Mouse (Mus musculus) liver, embryonic 13.5 days (tissue): ENCODE data around the gene Tmem240. TPM values are rescaled to one million over a fixed set of nuclear protein-coding genes. Genes with fewer than 3 reads are reported as not detected.

ENCODE experiments used
- ATAC-seq: fragments of 200-750 bp; cut with Nextera tagmentation; 2 replicates; pipeline ENCODE4 v1.8.0; 2017; ENCODE audit warnings: low read depth, mild to moderate bottlenecking, moderate number of reproducible peaks, moderate library complexity
- DNase-seq: peaks from one replicate; pipeline ENCODE4 v3.0.0; 2022
- H3K27ac ChIP-seq: fragments of 300-500 bp; sonication (generic); 2 replicates; pipeline ENCODE4 v1.5.1; 2015; ENCODE audit warnings: moderate library complexity, mild to moderate bottlenecking, inconsistent platforms
- H3K27me3 ChIP-seq: fragments of 300-500 bp; sonication (generic); 2 replicates; pipeline ENCODE4 v1.6.1; 2015; ENCODE audit warnings: mild to moderate bottlenecking, inconsistent platforms
- H3K36me3 ChIP-seq: fragments of 300-500 bp; sonication (generic); 2 replicates; pipeline ENCODE4 v1.6.1; 2015; ENCODE audit warnings: mild to moderate bottlenecking, inconsistent platforms
- H3K4me1 ChIP-seq: fragments of 300-500 bp; sonication (generic); replicated peaks from 2 replicates; pipeline ENCODE4 v1.6.1; 2015; ENCODE audit warnings: inconsistent platforms
- H3K4me2 ChIP-seq: fragments of 300-500 bp; sonication (generic); 2 replicates; pipeline ENCODE4 v1.6.1; 2015; ENCODE audit warnings: inconsistent platforms, mild to moderate bottlenecking, moderate library complexity
- H3K4me3 ChIP-seq: fragments of 300-500 bp; sonication (generic); replicated peaks from 2 replicates; pipeline ENCODE4 v1.5.1; 2015; ENCODE audit warnings: mild to moderate bottlenecking, inconsistent platforms
- H3K9ac ChIP-seq: fragments of 300-500 bp; sonication (generic); 2 replicates; pipeline ENCODE4 v1.6.1; 2015; ENCODE audit warnings: mild to moderate bottlenecking, inconsistent platforms
- H3K9me3 ChIP-seq: fragments of 300-500 bp; sonication (generic); replicated peaks from 2 replicates; pipeline ENCODE4 v1.6.1; 2016; ENCODE audit warnings: inconsistent platforms
- WGBS: fragments of 180-500 bp; shearing (Covaris S2); methylation state at CpG from one replicate; pipeline ENCODE4 v1.1.7; 2015; ENCODE audit not compliant: insufficient replicate concordance; 5-methylcytosine and 5-hydroxymethylcytosine counted together
- polyA plus RNA-seq: library from polyadenylated mRNA; unstranded; fragments of >200 nt; fragmentation: Nextera tagmentation; extraction: Ambion mirVana; gene quantifications from 2 replicates; pipeline ENCODE4 v1.2.1, GENCODE M21; 2015

The Tmem240 gene
- polyA plus RNA-seq, 1 experiment from 2014 or later, result 0.18 TPM

DNA sequence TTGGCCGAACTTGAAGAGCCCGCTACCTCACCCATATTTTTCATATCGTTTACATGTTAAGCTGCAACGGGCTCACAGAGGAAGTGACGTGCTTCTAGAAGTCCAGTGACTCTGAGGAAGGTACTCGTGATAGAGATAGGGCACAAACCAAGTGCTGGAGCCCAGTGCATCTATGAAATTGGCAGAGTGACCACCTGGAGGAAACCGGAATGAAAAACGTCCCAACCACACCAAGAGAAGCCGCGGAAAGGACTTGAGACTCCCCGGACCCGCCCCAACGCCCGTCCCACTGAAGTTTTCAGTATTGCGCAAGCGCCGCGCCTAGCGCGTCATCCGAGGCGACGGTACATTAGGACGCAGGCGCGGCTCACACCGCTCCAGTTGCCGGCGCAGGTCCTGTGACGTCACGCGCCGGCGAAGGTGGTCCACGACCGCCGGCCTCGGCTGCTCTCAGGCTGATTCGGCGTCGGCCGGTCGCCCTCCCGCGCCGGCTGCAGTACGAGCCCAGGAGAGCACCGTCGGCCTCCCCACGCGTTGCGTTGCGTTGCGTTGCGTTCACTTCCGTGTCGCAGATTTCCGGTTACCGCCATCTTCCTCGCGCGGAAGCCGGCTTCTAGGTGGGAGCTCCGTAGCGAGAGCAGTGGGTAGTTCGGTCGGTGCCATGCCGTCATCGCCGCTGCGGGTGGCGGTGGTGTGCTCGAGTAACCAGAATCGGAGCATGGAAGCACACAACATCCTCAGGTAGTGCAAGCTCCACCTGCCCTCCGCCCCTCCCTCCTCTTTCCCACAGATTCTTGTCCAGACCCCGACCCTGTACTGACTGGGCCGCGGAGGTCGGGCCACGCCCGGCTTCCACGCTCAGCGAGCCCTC is 29.6 kb upstream of the Tmem240 start, which contains the start of gene Ssu72:
Ssu72 (plus strand) TSS at position 80 of the 871 bp plus-strand sequence.
- Histone ChIP-seq H3K9ac (peak within 1 kb of the TSS; percentile 96), H3K4me1 (peaks cover 45% of the 10 kb centered on the region), H3K27ac (peak within 1 kb of the TSS; percentile 91), H3K4me2 (peak within 1 kb of the TSS; percentile 77), H3K4me3 (peak within 1 kb of the TSS; percentile 98), H3K27me3 (no peaks in the 10 kb centered on the region), H3K36me3 (peaks cover 7% of the 10 kb centered on the region; the same call in 1 of the 2 replicates), H3K9me3 (no peaks in the 10 kb centered on the region)
- ATAC-seq (peak; percentile 92), DNase-seq (peak; percentile 90)
- under 1% methylated on average over 82 of the region's 83 CpGs for WGBS

GRCm38 (mm10) chr4:155705592-155705929 is 29.0 kb upstream of the Tmem240 start:
- H3K27me3 ChIP-seq, result no peaks in the 10 kb centered on the region
- H3K9ac ChIP-seq, result peak overlapping the region; percentile 96
- peaks cover 7% of the 10 kb centered on the region; the same call in 1 of the 2 replicates for H3K36me3 ChIP-seq
- H3K9me3 ChIP-seq, result no peaks in the 10 kb centered on the region
- WGBS, result under 1% methylated on average over 19 of the region's 19 CpGs
- H3K4me1 ChIP-seq, result peaks cover 51% of the 10 kb centered on the region
- H3K4me2 ChIP-seq, result peak overlapping the region; percentile 77
- ATAC-seq (peak; percentile 23; the same call in 1 of the 2 replicates), DNase-seq (no peak)
- peak overlapping the region; percentile 98 for H3K4me3 ChIP-seq
- peak overlapping the region; percentile 91 for H3K27ac ChIP-seq

DNA sequence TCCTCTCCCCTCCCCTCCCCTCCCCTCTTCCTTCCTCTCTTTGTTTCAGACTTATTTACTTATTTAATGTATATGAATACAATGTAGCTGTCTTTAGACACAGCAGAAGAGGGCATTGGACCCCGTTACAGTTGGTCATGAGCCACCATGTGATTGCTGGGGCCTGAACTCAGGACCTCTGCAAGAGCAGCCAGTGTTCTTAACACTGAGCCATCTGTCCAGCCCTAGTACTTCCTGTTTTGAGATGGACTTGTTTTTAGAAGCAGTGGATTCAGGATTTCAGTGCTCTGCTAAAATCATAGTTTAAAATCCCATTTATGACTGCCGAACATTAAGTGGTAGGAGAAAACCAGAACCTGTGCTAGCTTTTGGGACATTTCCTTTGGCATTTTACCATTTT is 26.0 kb upstream of the Tmem240 start:
- 70% methylated on average over 2 of the region's 2 CpGs for WGBS
- no peak overlapping the region; the same call in 1 of the 2 replicates for H3K27ac ChIP-seq
- H3K9ac ChIP-seq, result no peak overlapping the region
- no peaks in the 10 kb centered on the region for H3K9me3 ChIP-seq
- peaks cover 59% of the 10 kb centered on the region for H3K4me1 ChIP-seq
- ATAC-seq (no peak), DNase-seq (no peak)
- no peak overlapping the region for H3K4me3 ChIP-seq
- no peaks in the 10 kb centered on the region for H3K27me3 ChIP-seq
- H3K4me2 ChIP-seq, result no peak overlapping the region
- peaks cover 7% of the 10 kb centered on the region; the same call in 1 of the 2 replicates for H3K36me3 ChIP-seq

- Histone ChIP-seq H3K4me3 (no peak overlapping the region), H3K9ac (no peak overlapping the region), H3K36me3 (peaks cover 7% of the 10 kb centered on the region; the same call in 1 of the 2 replicates), H3K27ac (no peak overlapping the region; the same call in 1 of the 2 replicates), H3K4me2 (no peak overlapping the region), H3K9me3 (no peaks in the 10 kb centered on the region), H3K4me1 (peaks cover 55% of the 10 kb centered on the region), H3K27me3 (no peaks in the 10 kb centered on the region)
- ATAC-seq, result no peak
- DNase-seq, result no peak
These were observed 25.6 kb upstream of the Tmem240 start for GRCm38 (mm10) chr4:155708988-155709387.

DNA sequence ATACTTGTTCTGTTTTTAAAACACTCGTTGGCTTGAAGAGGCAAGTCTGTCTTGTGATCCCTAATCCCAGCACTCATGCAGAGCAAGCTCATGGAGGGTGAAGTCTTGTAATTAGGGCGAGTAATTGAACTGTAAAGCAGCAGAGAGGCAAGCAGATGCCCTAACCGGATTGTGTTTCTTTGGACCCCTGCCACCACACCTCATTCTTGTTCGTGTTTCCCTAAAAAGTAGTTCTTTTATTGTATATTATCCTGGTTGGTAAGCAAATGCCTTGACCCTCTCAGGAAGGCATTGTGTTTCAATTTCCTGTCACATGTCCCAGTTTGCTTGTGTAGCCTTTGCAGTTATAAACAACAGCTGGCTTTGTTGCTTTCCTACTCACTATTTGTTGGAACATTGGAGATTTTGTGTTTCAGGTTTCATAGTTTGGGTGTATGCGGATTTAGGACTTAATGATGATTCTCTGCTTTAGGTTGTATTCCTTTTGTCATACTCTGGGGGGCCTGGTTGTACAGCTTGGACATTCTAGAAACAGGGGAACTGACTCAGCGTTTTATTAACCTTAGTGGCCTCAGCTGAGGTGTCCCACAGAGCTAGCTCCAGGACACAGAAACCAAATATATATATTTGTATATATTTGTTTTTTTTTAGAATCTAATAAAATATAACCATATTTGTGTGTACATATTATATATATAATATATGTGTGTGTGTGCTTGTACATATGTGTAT is 23.9 kb upstream of the Tmem240 start:
- DNase-seq (no peak), ATAC-seq (no peak)
- H3K27ac ChIP-seq, result no peak overlapping the region

GRCm38 (mm10) chr4:155721668-155722083 is 12.9 kb upstream of the Tmem240 start:
- Histone ChIP-seq H3K9ac (no peak overlapping the region), H3K4me2 (no peak overlapping the region), H3K27ac (no peak overlapping the region), H3K27me3 (no peaks in the 10 kb centered on the region), H3K4me3 (no peak overlapping the region), H3K4me1 (peaks cover 4% of the 10 kb centered on the region; the same call in 1 of the 2 replicates), H3K36me3 (peaks cover 50% of the 10 kb centered on the region), H3K9me3 (no peaks in the 10 kb centered on the region)
- DNase-seq (peak; percentile 22), ATAC-seq (peak; percentile 32; the same call in 1 of the 2 replicates)
- 51% methylated on average over 4 of the region's 4 CpGs for WGBS

More for the DNA sequence above, 23.9 kb upstream of the Tmem240 start:
- WGBS, result 45% methylated on average over 6 of the region's 6 CpGs
- H3K4me1 ChIP-seq, result peaks cover 52% of the 10 kb centered on the region
- H3K9me3 ChIP-seq, result no peaks in the 10 kb centered on the region
- no peaks in the 10 kb centered on the region for H3K27me3 ChIP-seq
- no peak overlapping the region for H3K4me3 ChIP-seq
- H3K9ac ChIP-seq, result peak overlapping the region; percentile 33; the same call in 1 of the 2 replicates
- H3K36me3 ChIP-seq, result peaks cover 24% of the 10 kb centered on the region
- 0 out of 2 replicates have a peak overlapping the region, but pooled peaks have one; percentile 13 for H3K4me2 ChIP-seq

- Histone ChIP-seq H3K9ac (no peak overlapping the region), H3K27me3 (no peaks in the 10 kb centered on the region), H3K4me2 (no peak overlapping the region), H3K9me3 (no peaks in the 10 kb centered on the region), H3K4me3 (no peak overlapping the region), H3K27ac (no peak overlapping the region), H3K4me1 (peaks cover 4% of the 10 kb centered on the region), H3K36me3 (peaks cover 47% of the 10 kb centered on the region)
- WGBS, result 93% methylated on average over 2 of the region's 2 CpGs
- DNase-seq, result no peak
- no peak for ATAC-seq
These were observed 6.6 kb upstream of the Tmem240 start for GRCm38 (mm10) chr4:155727993-155728392.

DNA sequence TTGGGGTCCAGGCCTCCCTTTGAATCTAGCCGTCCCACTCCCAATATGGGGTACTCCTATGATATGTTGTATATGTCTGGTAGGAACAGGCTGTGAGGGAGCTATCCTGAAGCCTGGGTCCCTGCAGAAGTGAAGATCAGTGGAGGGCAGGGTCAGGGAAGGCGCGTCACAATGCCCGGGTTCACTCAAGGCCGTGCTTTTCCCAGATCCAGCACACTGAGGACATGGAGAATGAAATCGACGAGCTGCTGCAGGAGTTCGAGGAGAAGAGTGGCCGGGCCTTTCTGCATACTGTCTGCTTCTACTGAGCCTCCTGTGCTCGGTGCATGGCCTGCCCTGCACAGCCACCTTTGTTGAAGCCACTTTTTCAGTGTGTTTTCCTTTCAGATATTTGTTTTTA is 1.3 kb upstream of the Tmem240 start:
- peak overlapping the region; percentile 53; the same call in 1 of the 2 replicates for H3K27ac ChIP-seq
- no peak overlapping the region for H3K4me3 ChIP-seq
- H3K27me3 ChIP-seq, result no peaks in the 10 kb centered on the region
- H3K36me3 ChIP-seq, result peaks cover 21% of the 10 kb centered on the region
- peak overlapping the region; percentile 95; the same call in 1 of the 2 replicates for H3K4me2 ChIP-seq
- no peak overlapping the region for H3K9ac ChIP-seq
- no peak for ATAC-seq
- no peak for DNase-seq
- WGBS, result 85% methylated on average over 10 of the region's 10 CpGs
- no peaks in the 10 kb centered on the region for H3K9me3 ChIP-seq
- peaks cover 33% of the 10 kb centered on the region for H3K4me1 ChIP-seq

GRCm38 (mm10) chr4:155734951-155735702 is 527 bp downstream of the Tmem240 start:
- Histone ChIP-seq H3K4me3 (peak overlapping the region; percentile 78), H3K36me3 (peaks cover 29% of the 10 kb centered on the region), H3K27me3 (no peaks in the 10 kb centered on the region), H3K27ac (no peak overlapping the region; the same call in 1 of the 2 replicates), H3K4me1 (peaks cover 34% of the 10 kb centered on the region), H3K9me3 (no peaks in the 10 kb centered on the region), H3K9ac (peak overlapping the region; percentile 79), H3K4me2 (peak overlapping the region; percentile 95)
- DNase-seq (no peak), ATAC-seq (peak; percentile 68)
- WGBS, result 1% methylated on average over 62 of the region's 79 CpGs

DNA sequence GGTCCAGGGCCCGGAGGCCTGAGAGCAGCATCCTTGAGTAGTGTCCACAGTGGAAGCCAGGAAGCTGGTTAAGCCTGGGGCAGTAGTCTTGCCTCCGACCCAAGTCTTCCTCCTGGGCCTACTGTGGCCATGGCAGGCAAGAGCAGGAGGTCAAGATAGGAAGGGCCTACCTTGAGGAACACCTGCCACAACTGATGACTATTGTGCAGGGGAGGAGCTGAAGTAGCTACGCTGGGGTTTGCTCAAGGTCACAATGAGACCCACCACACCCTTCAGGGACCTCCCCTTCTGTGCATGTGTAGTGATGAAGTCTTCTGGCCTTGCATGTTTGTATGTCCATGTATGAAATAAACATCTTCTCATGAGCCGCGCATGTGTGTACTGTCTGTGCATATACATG is 1.2 kb downstream of the Tmem240 start:
- no peak for DNase-seq
- Histone ChIP-seq H3K9me3 (no peaks in the 10 kb centered on the region), H3K4me3 (peak overlapping the region; percentile 78), H3K4me2 (peak overlapping the region; percentile 95), H3K9ac (peak overlapping the region; percentile 79), H3K36me3 (peaks cover 36% of the 10 kb centered on the region), H3K27me3 (no peaks in the 10 kb centered on the region), H3K4me1 (peaks cover 34% of the 10 kb centered on the region), H3K27ac (no peak overlapping the region)
- no peak for ATAC-seq
- WGBS, result 70% methylated on average over 5 of the region's 5 CpGs
